Mouse (Mus musculus) G1E (cell line): Measurements from ENCODE around the gene Hs6st2. TPM values are rescaled to one million over a fixed set of nuclear protein-coding genes. Genes with fewer than 3 reads are reported as not detected.

Source experiments
- ATAC-seq: 2 replicates; pipeline ENCODE4 v1.8.0; 2016; ENCODE audit warnings: mild to moderate bottlenecking; ENCODE audit not compliant: insufficient number of reproducible peaks, poor library complexity, low FRiP score, severe bottlenecking; ENCODE audit errors: extremely low read depth
- DNase-seq: peaks from one replicate; pipeline ENCODE4 v3.0.0; 2012; ENCODE audit warnings: low spot score
- H3K27me3 ChIP-seq: 2 replicates; pipeline ENCODE4 v1.6.1; 2012; ENCODE audit warnings: mild to moderate bottlenecking, low read length, inconsistent platforms; ENCODE audit not compliant: insufficient read depth
- H3K36me3 ChIP-seq: replicated peaks from 2 replicates; pipeline ENCODE3; 2012; ENCODE audit warnings: mild to moderate bottlenecking, inconsistent platforms
- H3K4me1 ChIP-seq: 2 replicates; pipeline ENCODE4 v1.6.1; 2012; ENCODE audit warnings: low read depth, low read length, inconsistent platforms, mixed read lengths; ENCODE audit not compliant: insufficient read depth
- H3K4me3 ChIP-seq: 2 replicates; pipeline ENCODE4 v1.5.1; 2012; ENCODE audit warnings: low read depth, mild to moderate bottlenecking, inconsistent platforms, low read length, moderate library complexity, mixed read lengths
- H3K9me3 ChIP-seq: replicated peaks from 2 replicates; pipeline ENCODE4 v1.6.1; 2012; ENCODE audit warnings: inconsistent platforms
- CTCF ChIP-seq: IDR thresholded peaks from 2 replicates; pipeline ENCODE4 v1.5.1; 2012; ENCODE audit warnings: low read depth, low read length, inconsistent platforms, mixed read lengths
- GATA1 ChIP-seq: IDR thresholded peaks from 2 replicates; pipeline ENCODE4 v1.6.1; 2012; ENCODE audit warnings: borderline replicate concordance, low read length, inconsistent platforms, mixed read lengths
- GATA2 ChIP-seq: IDR thresholded peaks from 2 replicates; pipeline ENCODE4 v1.6.1; 2012; ENCODE audit warnings: low read depth, low read length, inconsistent platforms, borderline replicate concordance
- POLR2AphosphoS5 ChIP-seq: IDR thresholded peaks from 2 replicates; pipeline ENCODE4 v1.6.1; 2012; ENCODE audit warnings: low read depth, low read length, inconsistent platforms; ENCODE audit not compliant: insufficient replicate concordance
- TAL1 ChIP-seq: conservative IDR thresholded peaks from 2 replicates; pipeline ENCODE4 v1.6.1; 2012; ENCODE audit warnings: low read depth, low read length, inconsistent platforms, mixed read lengths
- polyA plus RNA-seq: library from polyadenylated mRNA; stranded (reverse); fragments of >175 nt; gene quantifications from 2 replicates; pipeline ENCODE4 v1.2.3, GENCODE M21; 2012
- total RNA-seq, 2 experiments: library from RNA; stranded (forward) in 1 of 2; stranded (reverse) in 1 of 2; fragments of 200-1000 nt in 1 of 2; fragments of >200 nt in 1 of 2; fragmentation: Nextera tagmentation in 1 of 2; gene quantifications; 2 replicates each; pipeline ENCODE4 v1.2.3; 2014 to 2017

Gene Hs6st2
- total and polyA plus RNA-seq, 3 experiments: 0.05 TPM; not detected in 2

DNA sequence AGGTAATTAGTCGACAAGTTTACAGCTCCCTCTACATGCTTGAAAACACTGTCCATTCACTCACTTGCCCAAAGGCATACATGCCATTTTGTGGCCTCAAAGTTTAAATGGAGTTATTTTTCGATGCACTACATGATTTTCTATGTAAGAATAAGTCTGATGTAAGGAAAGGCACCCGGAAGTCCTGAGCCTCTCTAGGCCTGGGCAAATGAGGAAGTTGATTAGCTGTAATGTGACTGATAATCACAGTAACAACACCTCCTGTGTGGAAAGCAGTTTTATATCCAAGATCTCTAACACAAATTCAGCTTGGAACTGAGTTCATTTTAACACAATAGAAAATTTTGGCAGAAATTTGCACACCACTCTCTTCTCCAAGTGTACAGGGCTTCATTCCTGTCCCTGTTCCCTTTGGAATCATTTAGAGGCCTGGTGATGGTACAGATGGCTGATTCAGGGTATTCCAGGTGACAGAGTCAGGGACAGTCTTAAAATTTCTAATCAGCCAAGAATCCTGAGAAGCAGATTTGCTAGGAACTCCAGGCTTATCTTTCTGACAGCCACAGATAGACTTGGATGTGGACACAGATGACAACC is 38.9 kb downstream of the Hs6st2 start:
- DNase-seq: no peak
- Histone ChIP-seq H3K36me3 (no peaks in the 10 kb centered on the region), H3K4me3 (no peak overlapping the region), H3K9me3 (no peaks in the 10 kb centered on the region), H3K4me1 (no peaks in the 10 kb centered on the region), H3K27me3 (no peaks in the 10 kb centered on the region)
- TF ChIP-seq TAL1: no peak
- TF ChIP-seq POLR2AphosphoS5: no peak
- no peak for TF ChIP-seq GATA2
- no peak for TF ChIP-seq CTCF
- TF ChIP-seq GATA1: no peak
- ATAC-seq: no peak

DNA sequence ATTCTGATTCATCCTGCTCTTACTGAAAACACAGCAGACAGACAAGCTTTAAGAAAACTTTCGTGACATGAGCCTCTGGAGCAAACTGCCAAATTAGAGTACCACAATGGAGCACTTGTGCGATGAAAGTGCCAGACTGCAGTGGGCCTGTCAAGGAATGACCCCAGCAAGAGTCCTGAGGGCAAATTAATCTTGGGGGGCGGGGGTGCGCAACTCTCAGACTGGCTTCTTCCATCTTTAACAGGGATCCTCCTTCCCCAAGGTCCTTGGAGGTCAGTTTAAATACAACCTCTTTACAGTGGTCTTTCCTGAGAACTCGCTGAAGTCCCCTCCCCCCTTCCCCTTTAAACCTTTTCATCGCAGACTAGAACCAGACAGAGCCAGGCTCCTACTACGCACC is 45.9 kb downstream of the Hs6st2 start:
- DNase-seq (no peak), ATAC-seq (no peak)
- Histone ChIP-seq H3K36me3 (no peaks in the 10 kb centered on the region), H3K4me1 (no peaks in the 10 kb centered on the region), H3K9me3 (no peaks in the 10 kb centered on the region), H3K27me3 (no peaks in the 10 kb centered on the region), H3K4me3 (no peak overlapping the region)
- TF ChIP-seq TAL1 (no peak), POLR2AphosphoS5 (no peak)

DNA sequence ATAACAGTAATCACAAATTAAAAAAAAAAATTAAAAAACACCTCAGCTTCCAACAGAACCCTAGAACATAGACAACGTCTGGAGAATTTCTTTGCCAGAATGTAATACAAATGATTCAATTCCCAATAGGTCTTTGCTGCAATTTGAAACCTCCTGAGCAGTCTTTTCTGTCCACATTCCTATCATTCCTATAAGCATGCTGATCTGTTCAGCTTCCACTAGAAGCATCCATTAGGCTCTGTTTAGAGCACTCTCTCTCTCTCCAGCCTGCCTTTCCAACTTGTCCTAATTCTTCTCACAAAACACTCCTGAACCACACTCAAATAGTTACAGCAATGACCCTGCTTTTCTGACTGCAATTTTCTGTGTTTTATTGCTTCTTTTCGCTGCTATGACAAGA is 50.3 kb downstream of the Hs6st2 start:
- no peak for ATAC-seq
- H3K9me3 ChIP-seq: no peaks in the 10 kb centered on the region

GRCm38 (mm10) chrX:51614384-51615004 is 67.2 kb downstream of the Hs6st2 start:
- H3K4me1 ChIP-seq: no peaks in the 10 kb centered on the region
- DNase-seq: no peak
- H3K9me3 ChIP-seq: no peaks in the 10 kb centered on the region
- H3K4me3 ChIP-seq: no peak overlapping the region
- no peak for ATAC-seq
- H3K36me3 ChIP-seq: no peaks in the 10 kb centered on the region
- no peaks in the 10 kb centered on the region for H3K27me3 ChIP-seq
- TF ChIP-seq POLR2AphosphoS5: no peak
- TF ChIP-seq TAL1: no peak
- no peak for TF ChIP-seq GATA2
- TF ChIP-seq GATA1: no peak
- no peak for TF ChIP-seq CTCF

More for the DNA sequence above, 50.3 kb downstream of the Hs6st2 start:
- no peaks in the 10 kb centered on the region for H3K27me3 ChIP-seq
- TF ChIP-seq GATA2: no peak
- no peak for TF ChIP-seq CTCF
- no peak for TF ChIP-seq POLR2AphosphoS5
- TF ChIP-seq GATA1: no peak
- no peak for TF ChIP-seq TAL1
- H3K4me1 ChIP-seq: no peaks in the 10 kb centered on the region
- H3K36me3 ChIP-seq: no peaks in the 10 kb centered on the region
- no peak overlapping the region for H3K4me3 ChIP-seq
- DNase-seq: no peak

DNA sequence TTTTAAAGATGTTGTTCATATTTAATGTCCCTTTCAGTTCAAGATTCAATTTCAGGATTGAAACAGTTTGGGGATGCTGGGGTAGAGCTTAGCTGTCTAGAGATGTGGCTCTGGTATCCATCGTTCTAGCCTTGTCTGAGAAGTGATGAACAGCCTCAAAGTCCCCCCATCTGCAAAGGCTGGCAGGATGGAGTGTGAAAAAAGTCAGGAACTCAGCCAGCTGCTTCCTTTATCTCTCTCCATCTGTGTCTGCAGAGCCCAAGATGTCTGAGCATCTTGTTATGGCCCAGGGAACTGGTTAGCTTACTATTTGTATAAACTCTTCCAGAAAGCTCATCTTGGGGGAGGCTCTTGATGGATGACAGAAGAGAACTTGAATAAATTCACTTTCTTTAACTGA is 70.9 kb downstream of the Hs6st2 start:
- ATAC-seq (no peak), DNase-seq (no peak)
- Histone ChIP-seq H3K9me3 (no peaks in the 10 kb centered on the region), H3K36me3 (no peaks in the 10 kb centered on the region), H3K4me3 (no peak overlapping the region), H3K4me1 (no peaks in the 10 kb centered on the region), H3K27me3 (no peaks in the 10 kb centered on the region)
- TF ChIP-seq CTCF: no peak
- no peak for TF ChIP-seq POLR2AphosphoS5
- TF ChIP-seq TAL1: no peak
- no peak for TF ChIP-seq GATA1
- TF ChIP-seq GATA2: no peak

DNA sequence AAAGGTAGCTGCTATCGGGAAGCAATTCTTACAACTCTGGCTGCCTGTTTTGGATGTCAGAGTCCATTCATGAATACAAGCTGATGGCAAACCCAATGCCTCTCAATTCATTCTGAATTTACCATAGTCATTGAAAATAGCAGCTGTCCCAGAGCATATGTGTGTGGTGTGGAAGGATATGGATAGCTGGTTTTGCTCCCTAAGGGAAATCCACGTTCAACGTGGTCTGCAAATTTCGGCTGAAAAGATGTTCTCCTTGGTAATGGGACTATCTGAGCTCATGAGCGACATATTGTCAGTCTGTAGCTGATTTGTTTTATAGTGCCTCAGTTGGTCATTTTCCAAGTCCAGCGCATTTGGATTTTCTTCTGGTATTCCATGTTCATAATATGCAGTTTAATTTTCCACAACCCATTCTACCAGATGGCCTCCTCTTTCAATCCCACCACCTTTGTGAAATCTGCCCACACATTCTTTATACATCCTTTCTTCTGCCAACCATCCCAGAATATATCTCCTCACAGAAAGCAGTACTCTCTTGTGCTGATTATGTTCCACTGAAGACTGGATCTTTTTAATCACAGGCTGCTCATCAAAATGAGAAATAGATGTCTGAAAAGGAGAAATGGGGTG is 75.3 kb downstream of the Hs6st2 start:
- TF ChIP-seq TAL1 (no peak), CTCF (no peak), GATA2 (no peak), GATA1 (no peak), POLR2AphosphoS5 (no peak)
- ATAC-seq (no peak), DNase-seq (no peak)
- no peaks in the 10 kb centered on the region for H3K4me1 ChIP-seq
- no peaks in the 10 kb centered on the region for H3K9me3 ChIP-seq
- H3K27me3 ChIP-seq: no peaks in the 10 kb centered on the region
- no peak overlapping the region for H3K4me3 ChIP-seq
- no peaks in the 10 kb centered on the region for H3K36me3 ChIP-seq

GRCm38 (mm10) chrX:51592751-51593150 is 88.9 kb downstream of the Hs6st2 start:
- TF ChIP-seq TAL1 (no peak), GATA1 (no peak), GATA2 (no peak), POLR2AphosphoS5 (no peak), CTCF (no peak)

More at GRCm38 (mm10) chrX:51592751-51593150, 88.9 kb downstream of the Hs6st2 start:
- no peak for ATAC-seq
- Histone ChIP-seq H3K36me3 (no peaks in the 10 kb centered on the region), H3K9me3 (no peaks in the 10 kb centered on the region), H3K27me3 (no peaks in the 10 kb centered on the region), H3K4me1 (no peaks in the 10 kb centered on the region), H3K4me3 (no peak overlapping the region)
- DNase-seq: no peak
